Mouse (Mus musculus): ENCODE results near the gene Tppp2. TPM values are rescaled to one million over a fixed set of nuclear protein-coding genes. Genes with fewer than 3 reads are reported as not detected.

The Tppp2 gene
- total RNA-seq, 1 experiment from 2014 or later, result not detected

DNA sequence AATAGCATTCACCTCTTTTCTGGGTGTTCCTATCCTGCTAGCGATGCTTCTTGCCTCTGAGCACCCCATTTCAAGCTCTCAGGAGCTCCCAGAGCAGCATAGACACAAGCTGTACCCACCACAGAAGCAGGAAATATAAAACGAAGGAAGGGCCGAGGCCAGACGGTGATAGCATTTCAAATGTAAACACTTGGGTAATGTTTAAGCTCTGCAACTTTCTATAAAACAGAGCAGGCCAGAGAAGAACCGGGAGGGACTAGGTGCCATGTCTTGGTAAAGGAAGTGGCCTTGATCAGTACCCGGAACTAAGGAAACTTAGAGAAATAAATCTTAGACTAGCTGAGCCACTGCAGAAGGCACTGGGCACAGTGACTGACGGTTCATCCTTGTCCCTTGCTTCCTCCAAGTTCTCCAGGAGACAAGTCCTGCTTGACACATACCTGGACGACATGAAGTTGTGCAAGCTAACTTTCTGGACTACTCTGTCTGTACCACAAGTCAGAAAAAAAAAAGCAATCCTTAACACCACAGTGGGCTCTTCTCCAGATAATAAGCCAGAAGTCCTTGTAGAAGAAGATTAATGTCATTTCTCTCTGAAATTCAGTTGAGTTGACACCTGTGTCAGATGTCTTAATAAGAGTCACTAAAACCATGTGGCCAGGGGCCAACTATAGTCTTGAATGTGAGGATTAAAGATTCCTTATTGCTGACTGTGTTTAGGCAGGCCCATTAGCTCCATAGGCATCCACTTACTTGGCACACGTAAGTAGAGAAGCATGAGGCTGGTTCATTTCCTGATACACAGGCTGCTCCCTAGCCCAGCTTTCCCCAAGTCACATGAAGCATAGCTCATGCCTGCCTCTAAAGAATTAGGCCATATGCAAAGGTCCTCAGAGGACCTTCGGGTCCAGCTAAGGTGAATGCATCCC is 14.1 kb downstream of the Tppp2 start:
- no peak for ATAC-seq (replicated peaks; ENCODE audit: insufficient number of reproducible peaks, low FRiP score, low TSS enrichment, poor library complexity, severe bottlenecking)

- no peak for ATAC-seq (replicated peaks; ENCODE audit: insufficient number of reproducible peaks, low FRiP score, low TSS enrichment, poor library complexity, severe bottlenecking)
Observed at GRCm38 (mm10) chr14:51939005-51939404, 20.8 kb downstream of the Tppp2 start.

- peak; percentile 68; the same call in 1 of the 2 replicates for ATAC-seq (replicated peaks; ENCODE audit: insufficient number of reproducible peaks, low FRiP score, low TSS enrichment, poor library complexity, severe bottlenecking)
Observed at GRCm38 (mm10) chr14:51940944-51941560, 22.8 kb downstream of the Tppp2 start.

- ATAC-seq (replicated peaks; ENCODE audit: insufficient number of reproducible peaks, low FRiP score, low TSS enrichment, poor library complexity, severe bottlenecking), result no peak
Observed at GRCm38 (mm10) chr14:51941577-51941976, 23.4 kb downstream of the Tppp2 start.

DNA sequence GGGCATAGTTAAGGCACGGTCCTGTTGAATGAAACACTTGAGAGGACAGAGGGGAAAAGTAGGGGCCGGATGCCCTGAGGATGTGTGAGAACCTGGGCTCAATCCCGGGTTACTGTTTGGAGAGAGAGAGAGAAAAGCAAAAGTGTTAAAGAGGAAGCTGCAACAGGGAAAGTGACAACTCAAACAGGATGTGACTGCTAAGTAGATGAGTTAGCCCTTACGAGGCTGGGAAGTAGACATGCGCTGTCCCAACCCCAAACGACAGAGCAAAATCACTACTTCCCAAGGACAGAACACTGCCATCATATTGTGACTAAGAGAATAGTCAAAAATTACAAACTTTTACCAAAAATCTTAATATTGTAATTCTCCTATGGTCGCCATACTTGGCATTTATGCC is 24.0 kb downstream of the Tppp2 start:
- ATAC-seq (replicated peaks; ENCODE audit: insufficient number of reproducible peaks, low FRiP score, low TSS enrichment, poor library complexity, severe bottlenecking), result 0 out of 2 replicates have a peak, but pooled peaks have one; percentile 43

DNA sequence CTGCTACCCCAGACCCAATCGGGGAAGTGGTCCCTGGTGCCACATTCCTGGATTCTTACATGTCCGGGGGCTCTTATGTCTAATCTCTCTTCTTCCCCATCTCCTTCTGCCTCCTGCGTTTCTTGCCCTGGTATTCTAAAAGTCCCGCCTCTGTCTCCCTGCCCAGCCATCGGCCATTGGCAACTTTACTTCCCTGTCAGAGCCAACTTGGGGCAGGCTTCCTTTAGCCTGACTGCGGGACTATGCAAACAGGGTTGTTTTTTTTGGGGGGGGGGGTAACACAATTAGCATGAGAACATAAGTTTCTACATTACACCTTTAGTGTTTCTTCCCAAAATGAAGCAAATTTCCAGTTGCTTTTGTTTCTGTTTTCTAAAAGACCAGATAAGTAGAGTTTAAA is 25.1 kb downstream of the Tppp2 start:
- ATAC-seq (replicated peaks; ENCODE audit: insufficient number of reproducible peaks, low FRiP score, low TSS enrichment, poor library complexity, severe bottlenecking), result no peak

- no peak for ATAC-seq (replicated peaks; ENCODE audit: insufficient number of reproducible peaks, low FRiP score, low TSS enrichment, poor library complexity, severe bottlenecking)
Observed at GRCm38 (mm10) chr14:51960316-51960715, 42.1 kb downstream of the Tppp2 start.

DNA sequence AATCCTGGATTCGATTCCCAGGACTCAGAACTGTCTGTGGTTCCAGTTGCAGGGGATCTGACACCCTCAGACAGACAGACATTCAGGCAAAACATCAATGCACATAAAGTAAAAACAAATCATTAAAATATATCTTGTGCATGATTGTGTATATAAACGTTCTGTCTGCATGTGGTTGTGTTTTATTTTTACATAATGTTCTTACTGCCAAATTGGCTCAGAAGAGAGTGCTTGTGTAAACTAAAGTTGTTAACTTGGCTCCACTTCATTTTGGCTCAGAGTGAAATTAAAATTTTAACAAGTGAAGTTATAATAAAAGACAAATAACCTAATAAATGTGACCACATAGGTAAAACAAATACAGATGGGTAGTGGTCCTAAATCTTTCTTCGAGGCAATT is 49.2 kb downstream of the Tppp2 start:
- ATAC-seq (replicated peaks; ENCODE audit: insufficient number of reproducible peaks, low FRiP score, low TSS enrichment, poor library complexity, severe bottlenecking), result no peak

Other genes starting within 250 kb of the Tppp2 start
- gene Gm17079, start 223.0 kb upstream of the Tppp2 start, total RNA-seq (2017), result not detected in 3 replicates
- gene Gm5800, start 201.2 kb upstream of the Tppp2 start, total RNA-seq (2017), result not detected in 3 replicates
- not detected in 3 replicates for gene Ang4, start 144.8 kb upstream of the Tppp2 start, total RNA-seq (2017)
- gene AY358078, start 118.4 kb upstream of the Tppp2 start, total RNA-seq (2017), result not detected in 3 replicates
- 2.9 TPM in 1 of 3 replicates, not detected in the others for gene Ear6, start 64.7 kb upstream of the Tppp2 start, total RNA-seq (2017)
- 16.1 to 24.4 TPM (median 21.4 TPM) in 3 replicates for gene Mettl17, start 33.6 kb upstream of the Tppp2 start, total RNA-seq (2017)
- gene Slc39a2, start 25.5 kb upstream of the Tppp2 start, total RNA-seq (2017), result not detected in 3 replicates
- 0.43 to 9.4 TPM (median 1.3 TPM) in 3 replicates for gene Ndrg2, start 4.3 kb upstream of the Tppp2 start, total RNA-seq (2017)
- gene Rnase13, start 4.3 kb downstream of the Tppp2 start, total RNA-seq (2017), result not detected in 3 replicates
- 2.5 to 9.0 TPM (median 3.2 TPM) in 3 replicates for gene Arhgef40, start 66.3 kb downstream of the Tppp2 start, total RNA-seq (2017)
- 0.97 TPM in 1 of 3 replicates, not detected in the others for gene Tmem253, start 97.2 kb downstream of the Tppp2 start, total RNA-seq (2017)
- 7.1 to 11.0 TPM (median 8.5 TPM) in 3 replicates for gene Zfp219, start 102.3 kb downstream of the Tppp2 start, total RNA-seq (2017)
- not detected in 3 replicates for gene Olfr221, start 124.0 kb downstream of the Tppp2 start, total RNA-seq (2017)
- 287 to 397 TPM (median 370 TPM) in 3 replicates for gene Hnrnpc, start 185.6 kb downstream of the Tppp2 start, total RNA-seq (2017)
- 10.6 to 12.6 TPM (median 12.3 TPM) in 3 replicates for gene Rpgrip1, start 192.3 kb downstream of the Tppp2 start, total RNA-seq (2017)